9 mouse cellular contexts compared by ENCODE assay signal in the genomic region with DNA sequence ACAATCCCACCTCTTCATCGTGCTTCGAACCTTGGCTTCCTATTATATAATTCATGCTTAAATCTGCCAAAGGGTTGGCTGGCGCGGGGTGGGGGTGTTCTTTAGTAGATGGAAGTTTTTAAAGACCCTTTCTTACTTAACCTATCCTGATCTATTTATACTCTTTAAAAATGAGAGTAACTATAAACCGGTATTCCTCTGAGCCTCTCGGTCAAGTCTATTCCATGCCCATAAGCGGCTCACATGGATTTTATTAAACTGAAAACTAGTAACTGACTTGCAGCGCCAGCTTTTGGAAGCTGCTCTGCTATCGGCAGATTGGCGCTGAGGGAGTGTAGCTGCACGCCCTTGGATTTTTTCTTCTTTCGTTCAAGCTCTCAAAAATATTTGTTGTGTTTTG. TPM values are rescaled to one million over a fixed set of nuclear protein-coding genes. Genes with fewer than 3 reads are reported as not detected.
DNase-seq lines count a peak whose midpoint lies in the region; ATAC-seq lines count a peak whose summit lies in the region.
"Had no signal": no experiment of that assay in that cellular context is flagged by ENCODE, and none has a peak within 500 bp of the region (broad histone marks: within the 10 kb centered on the region; RNA-seq: fewer than 3 reads in every experiment).

No protein-coding gene starts in this region.

- ATAC-seq in embryonic facial prominence, embryonic 11.5 days (replicated peaks; ENCODE audit: insufficient number of reproducible peaks, low FRiP score, low TSS enrichment, low read depth): 0 out of 2 replicates have a peak, but pooled peaks have one; percentile 25
- peak; percentile 24; the same call in 1 of the 2 replicates for ATAC-seq in midbrain, embryonic 15.5 days (replicated peaks)
- ATAC-seq in monocyte, adult 5-6 weeks (replicated peaks; ENCODE audit: insufficient number of reproducible peaks, low FRiP score, low TSS enrichment, poor library complexity, severe bottlenecking): no peak

- DNase-seq in layer of hippocampus, adult 11-12 months (ENCODE audit: low spot score): peak; percentile 9
- no peak for DNase-seq in layer of hippocampus, adult 9-10 months (ENCODE audit: low spot score)
- peak; percentile 75 for DNase-seq in embryonic facial prominence, embryonic 11.5 days (ENCODE audit: low spot score)
- DNase-seq in heart, postnatal 10 days: peak; percentile 10 to 23
- peak; percentile 6 to 39 for DNase-seq in kidney, postnatal 36 days
- DNase-seq in B cell, adult 2 months: no peak

- H3K9me3 ChIP-seq in embryonic facial prominence, embryonic 11.5 days (replicated peaks; ENCODE audit: control insufficient read depth, low read length): no peaks in the 10 kb centered on the region
- H3K9me3 ChIP-seq in midbrain, embryonic 15.5 days: no peaks in the 10 kb centered on the region

- intact Hi-C loops in heart, postnatal 10 days (cut with DNase I): loop anchor here (5.0 to 10.0 kb wide), 4 partner anchors 131 to 568 kb away; no protein-coding TSS in a partner anchor

- no peak overlapping the region for H3K9ac ChIP-seq in embryonic facial prominence, embryonic 11.5 days (replicated peaks; ENCODE audit: low read length)
- peak overlapping the region; percentile 51; the same call in 1 of the 2 replicates for H3K9ac ChIP-seq in midbrain, embryonic 15.5 days

- H3K36me3 ChIP-seq in embryonic facial prominence, embryonic 11.5 days (replicated peaks; ENCODE audit: control insufficient read depth, insufficient read depth, low read depth, low read length): no peaks in the 10 kb centered on the region
- no peaks in the 10 kb centered on the region for H3K36me3 ChIP-seq in midbrain, embryonic 15.5 days (replicated peaks)
- H3K36me3 ChIP-seq: G1E had no signal

- no peaks in the 10 kb centered on the region for H3K4me1 ChIP-seq in embryonic facial prominence, embryonic 11.5 days (ENCODE audit: control insufficient read depth, insufficient read depth, low read length)
- no peaks in the 10 kb centered on the region for H3K4me1 ChIP-seq in midbrain, embryonic 15.5 days

- peak overlapping the region; percentile 77 for H3K4me3 ChIP-seq in embryonic facial prominence, embryonic 11.5 days (ENCODE audit: low read depth, low read length)
- peak overlapping the region; percentile 74 for H3K4me3 ChIP-seq in midbrain, embryonic 15.5 days

- H3K4me2 ChIP-seq in embryonic facial prominence, embryonic 11.5 days (ENCODE audit: low read depth, low read length): peak overlapping the region; percentile 91
- peak overlapping the region; percentile 99 for H3K4me2 ChIP-seq in midbrain, embryonic 15.5 days

- 6% methylated on average over 12 of the region's 12 CpGs for WGBS in embryonic facial prominence, embryonic 11.5 days
- WGBS in midbrain, embryonic 15.5 days: 9% methylated on average over 12 of the region's 12 CpGs

- no peak overlapping the region for H3K27ac ChIP-seq in embryonic facial prominence, embryonic 11.5 days (replicated peaks; ENCODE audit: low read depth, low read length)
- H3K27ac ChIP-seq in midbrain, embryonic 15.5 days: no peak overlapping the region

- no peaks in the 10 kb centered on the region for H3K27me3 ChIP-seq in embryonic facial prominence, embryonic 11.5 days (ENCODE audit: control insufficient read depth, insufficient read depth, low read length)
- H3K27me3 ChIP-seq in midbrain, embryonic 15.5 days (replicated peaks): 0 out of 2 replicates have a peak, but pooled peaks cover 9% of the 10 kb centered on the region

RNA-seq across cellular contexts. Expression of a gene that starts 55.1 kb away (rescaled TPM):
- 33.2 and 33.3 TPM in 2 replicates for polyA plus RNA-seq in embryonic facial prominence, embryonic 11.5 days (2014; fragmentation: Nextera tagmentation; extraction: Ambion mirVana)
- total RNA-seq in heart, postnatal 10 days (2021): 10 to 100 TPM; 10.5 to 11.1 TPM
- polyA plus RNA-seq in midbrain, embryonic 15.5 days (2015; fragmentation: Nextera tagmentation; extraction: Ambion mirVana): 2.0 and 3.2 TPM in 2 replicates
- not detected in 3 replicates for total RNA-seq in monocyte, adult 5-6 weeks (2017)
- polyA plus RNA-seq: G1E had no signal

Comparison
In these comparisons a context has a peak if more than half of its experiments do, and no peak if none do; other contexts are left out.
1. DNase-seq: peak in layer of hippocampus, adult 11-12 months (single experiment), embryonic facial prominence, embryonic 11.5 days (single experiment), heart, postnatal 10 days (2 of 2) and kidney, postnatal 36 days (2 of 2); none in layer of hippocampus, adult 9-10 months (single experiment) and B cell, adult 2 months (0 of 2).
2. RNA of a gene that starts 55.1 kb away (total RNA-seq): 10.5 to 11.1 TPM in heart, postnatal 10 days; not detected in monocyte, adult 5-6 weeks; every median in the first group is over 10 times any median in the second.